Mouse (Mus musculus): Measurements from ENCODE around the gene Uts2r. TPM values are rescaled to one million over a fixed set of nuclear protein-coding genes. Genes with fewer than 3 reads are reported as not detected.

Gene Uts2r
- polyA plus RNA-seq, 1 experiment from 2014 or later: 0.09 TPM

Other genes with a start within 250 kb of the Uts2r start
- gene Ccdc57, start 227.4 kb upstream of the Uts2r start, polyA plus RNA-seq (2015; fragmentation: Nextera tagmentation; extraction: Ambion mirVana): 8.0 and 8.4 TPM in 2 replicates
- gene Slc16a3, start 211.8 kb upstream of the Uts2r start, polyA plus RNA-seq (2015; fragmentation: Nextera tagmentation; extraction: Ambion mirVana): 54.0 and 66.0 TPM in 2 replicates
- gene Csnk1d, start 168.9 kb upstream of the Uts2r start, polyA plus RNA-seq (2015; fragmentation: Nextera tagmentation; extraction: Ambion mirVana): 129 and 140 TPM in 2 replicates
- 0.28 and 0.31 TPM in 2 replicates for gene Cd7, start 120.9 kb upstream of the Uts2r start, polyA plus RNA-seq (2015; fragmentation: Nextera tagmentation; extraction: Ambion mirVana)
- 0.06 TPM in 1 of 2 replicates, not detected in the other for gene Sectm1b, start 96.7 kb upstream of the Uts2r start, polyA plus RNA-seq (2015; fragmentation: Nextera tagmentation; extraction: Ambion mirVana)
- 0.34 TPM in 1 of 2 replicates, not detected in the other for gene Sectm1a, start 79.1 kb upstream of the Uts2r start, polyA plus RNA-seq (2015; fragmentation: Nextera tagmentation; extraction: Ambion mirVana)
- not detected in 2 replicates for gene Tex19.2, start 41.6 kb upstream of the Uts2r start, polyA plus RNA-seq (2015; fragmentation: Nextera tagmentation; extraction: Ambion mirVana)
- 0.09 TPM in 1 of 2 replicates, not detected in the other for gene Tex19.1, start 14.1 kb upstream of the Uts2r start, polyA plus RNA-seq (2015; fragmentation: Nextera tagmentation; extraction: Ambion mirVana)
- gene Hexdc, start 44.2 kb downstream of the Uts2r start, polyA plus RNA-seq (2015; fragmentation: Nextera tagmentation; extraction: Ambion mirVana): 9.6 and 13.7 TPM in 2 replicates
- gene Ogfod3, start 44.4 kb downstream of the Uts2r start, polyA plus RNA-seq (2015; fragmentation: Nextera tagmentation; extraction: Ambion mirVana): 31.7 and 32.0 TPM in 2 replicates
- 32.6 and 34.4 TPM in 2 replicates for gene Cybc1, start 69.1 kb downstream of the Uts2r start, polyA plus RNA-seq (2015; fragmentation: Nextera tagmentation; extraction: Ambion mirVana)
- 53.8 and 60.5 TPM in 2 replicates for gene Narf, start 77.0 kb downstream of the Uts2r start, polyA plus RNA-seq (2015; fragmentation: Nextera tagmentation; extraction: Ambion mirVana)
- 8.0 TPM in 2 replicates for gene Foxk2, start 99.7 kb downstream of the Uts2r start, polyA plus RNA-seq (2015; fragmentation: Nextera tagmentation; extraction: Ambion mirVana)
- gene Wdr45b, start 194.2 kb downstream of the Uts2r start, polyA plus RNA-seq (2015; fragmentation: Nextera tagmentation; extraction: Ambion mirVana): 87.5 and 90.5 TPM in 2 replicates
- 5.5 and 6.8 TPM in 2 replicates for gene Rab40b, start 228.0 kb downstream of the Uts2r start, polyA plus RNA-seq (2015; fragmentation: Nextera tagmentation; extraction: Ambion mirVana)